Mouse (Mus musculus) T-helper 2 cell (primary cell): ENCODE results near the gene Hist2h2ab.
"Not testable (repeated sequence)": the region's sequence is repeated elsewhere in the genome, so short reads cannot be mapped to it uniquely, and the experiment has no call there.

ENCODE experiments used
- in situ Hi-C: fragments of 300-600 bp; cut with MboI, MseI; formaldehyde crosslinking; loops from one replicate; pipeline ENCODE4 v1.15.1; 2025; ENCODE audit warnings: high pct_unique_total_duplicates

Hist2h2ab gene

DNA sequence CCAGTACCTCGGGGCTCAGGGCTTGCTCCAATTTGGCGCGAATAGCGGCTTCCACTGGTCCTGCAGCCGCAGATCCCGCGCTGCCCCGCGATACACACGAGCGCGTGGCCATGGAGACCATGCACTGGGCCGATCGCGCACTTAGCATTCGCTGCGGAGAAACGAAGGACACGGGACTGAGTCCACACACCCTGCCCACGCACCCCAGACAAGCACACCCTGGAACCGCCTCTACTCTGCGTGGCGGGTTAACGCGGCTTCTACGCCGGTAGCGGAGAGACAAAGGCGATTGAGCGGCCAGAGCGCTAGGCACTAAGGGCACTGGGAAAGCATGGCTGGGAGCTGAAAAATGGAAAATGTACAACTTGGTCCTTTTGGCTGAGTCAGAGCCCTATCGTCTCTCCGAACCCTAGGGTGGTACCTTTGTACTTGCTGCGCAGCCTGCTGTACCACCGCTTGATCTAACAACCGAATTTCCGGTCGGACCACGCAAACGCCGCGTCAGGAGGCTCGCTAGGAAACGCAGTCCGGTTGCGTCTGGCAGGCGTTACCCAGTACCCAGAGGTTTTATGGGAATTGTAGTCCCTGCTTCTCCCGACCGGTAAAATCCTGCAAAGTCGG, 22.4 kb upstream of the Hist2h2ab start:
- in situ Hi-C loops = no loop called here

DNA sequence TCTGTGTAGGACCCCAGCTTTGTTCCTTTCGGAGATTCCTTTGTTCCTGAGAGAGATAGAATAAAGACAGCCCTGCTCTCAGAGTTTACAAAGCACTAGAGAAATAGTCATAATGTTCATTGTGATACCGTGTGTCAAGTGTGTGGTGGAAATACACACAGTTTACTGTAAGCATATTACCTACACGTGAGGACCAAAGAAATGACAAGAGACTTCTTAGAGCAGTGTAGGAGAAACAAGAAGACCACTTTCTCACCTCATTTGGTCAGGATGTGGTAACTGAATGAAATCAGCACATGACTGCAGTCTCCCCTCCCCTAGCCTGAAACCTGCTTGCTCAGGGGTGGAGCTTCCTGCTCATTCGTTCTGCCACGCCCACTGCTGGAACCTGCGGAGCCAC, 21.5 kb upstream of the Hist2h2ab start:
- in situ Hi-C loops = no loop called here

DNA sequence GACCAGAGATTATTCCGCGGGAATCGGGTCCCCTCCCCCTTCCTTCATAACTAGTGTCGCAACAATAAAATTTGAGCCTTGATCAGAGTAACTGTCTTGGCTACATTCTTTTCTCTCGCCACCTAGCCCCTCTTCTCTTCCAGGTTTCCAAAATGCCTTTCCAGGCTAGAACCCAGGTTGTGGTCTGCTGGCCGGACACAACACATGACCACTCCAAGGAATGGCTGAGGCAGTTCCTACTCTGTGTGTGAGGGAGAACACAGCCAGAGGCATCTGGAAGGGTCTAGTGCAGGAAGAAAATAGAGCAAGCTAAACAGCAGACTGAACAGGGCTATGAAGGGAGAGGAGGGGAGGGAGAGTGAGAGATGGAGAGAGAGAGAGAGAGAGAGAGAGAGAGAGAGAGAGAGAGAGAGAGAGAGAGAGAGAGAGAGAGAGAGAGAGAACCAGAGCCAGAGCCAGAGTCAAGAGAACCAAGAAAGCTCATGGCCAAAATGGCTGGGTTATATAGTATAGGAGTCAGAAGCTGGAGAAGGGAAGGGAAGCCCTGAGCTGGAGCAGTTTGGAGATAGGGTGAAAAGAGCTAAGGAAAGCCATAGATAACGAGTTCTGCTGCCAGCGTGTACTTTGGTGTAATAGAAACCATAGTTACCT, 20.9 kb upstream of the Hist2h2ab start:
- in situ Hi-C loops = not testable (repeated sequence)

DNA sequence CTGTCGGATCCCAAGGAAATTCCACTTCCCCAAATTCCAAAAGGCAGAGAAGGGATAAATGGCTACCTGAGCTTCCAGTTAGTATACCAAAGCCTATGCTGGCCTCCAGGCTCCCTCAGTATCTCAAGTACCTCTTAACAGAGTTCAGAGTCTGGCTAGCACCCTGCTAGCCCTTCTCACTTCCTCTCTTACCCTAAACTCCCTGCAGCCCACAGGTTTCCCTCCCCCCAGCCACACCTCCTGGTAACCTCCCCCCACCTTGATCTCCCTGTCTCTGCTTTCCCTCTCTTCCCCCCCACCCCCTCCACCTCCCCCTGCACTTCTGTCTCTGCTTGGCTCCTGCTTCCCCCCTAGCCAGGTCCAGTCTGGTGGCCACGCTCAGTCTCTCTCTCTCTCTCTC, 19.9 kb upstream of the Hist2h2ab start:
- in situ Hi-C loops = no loop called here

DNA sequence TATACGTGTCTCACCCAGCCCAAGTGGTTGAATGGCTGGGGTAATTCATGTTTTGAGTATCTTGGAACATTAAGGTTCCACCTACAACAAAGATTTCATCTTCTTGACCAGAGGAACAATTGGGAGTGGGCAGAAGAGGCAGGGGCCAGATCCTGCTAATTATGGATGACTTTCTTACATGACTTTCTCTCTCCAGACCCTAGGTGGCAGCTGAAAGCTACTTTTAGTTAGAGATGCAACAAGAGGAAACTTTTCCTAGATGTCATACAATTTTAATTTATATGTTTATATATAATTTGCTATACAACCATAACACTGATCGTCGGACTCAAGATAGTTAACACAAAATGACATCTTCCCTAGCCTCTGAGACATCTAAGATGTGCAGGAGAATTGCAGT, 11.8 kb upstream of the Hist2h2ab start:
- in situ Hi-C loops = no loop called here

DNA sequence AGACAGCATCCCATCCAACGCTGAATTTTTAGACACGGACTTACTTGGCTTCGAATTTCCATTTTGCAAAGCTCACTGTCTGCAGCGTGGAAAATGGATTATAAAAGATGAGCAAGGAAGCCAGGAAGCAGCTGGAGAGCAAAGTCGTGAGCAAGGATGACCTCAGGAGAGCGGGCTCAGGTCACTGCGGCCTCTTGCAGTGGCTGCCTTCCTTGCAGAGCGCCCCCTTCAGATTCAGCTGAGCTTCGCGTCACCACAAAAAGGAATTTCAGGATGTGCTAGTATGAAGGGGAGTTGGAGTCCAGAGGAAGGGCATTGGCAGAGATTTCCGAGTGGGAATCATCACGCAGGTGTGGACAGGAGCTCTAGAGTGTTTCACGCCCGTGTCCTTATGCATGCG, 10.4 kb upstream of the Hist2h2ab start:
- in situ Hi-C loops = no loop called here

DNA sequence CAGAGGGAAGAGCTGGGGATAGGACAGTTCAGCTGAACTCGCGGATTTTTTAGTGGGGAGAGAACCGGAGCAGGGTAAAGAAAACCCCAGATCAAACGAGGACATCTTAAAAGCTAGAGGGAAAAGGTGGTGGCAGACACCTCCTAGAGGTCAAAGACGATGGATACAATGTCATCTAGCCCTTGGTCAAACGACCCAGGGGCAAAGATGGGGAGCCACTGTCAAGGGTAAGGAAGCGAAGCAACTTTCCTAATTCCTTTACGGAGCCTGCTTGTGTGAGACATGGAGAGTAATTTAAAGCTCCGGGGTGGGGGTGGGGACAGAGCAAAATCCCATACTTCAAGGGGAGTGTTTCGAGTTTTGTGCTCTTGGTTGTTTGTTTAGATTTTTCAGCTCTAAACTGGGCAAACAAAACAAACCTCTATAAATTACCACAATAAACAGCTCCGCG, 449 bp upstream of the Hist2h2ab start:
- in situ Hi-C loops = no loop called here

DNA sequence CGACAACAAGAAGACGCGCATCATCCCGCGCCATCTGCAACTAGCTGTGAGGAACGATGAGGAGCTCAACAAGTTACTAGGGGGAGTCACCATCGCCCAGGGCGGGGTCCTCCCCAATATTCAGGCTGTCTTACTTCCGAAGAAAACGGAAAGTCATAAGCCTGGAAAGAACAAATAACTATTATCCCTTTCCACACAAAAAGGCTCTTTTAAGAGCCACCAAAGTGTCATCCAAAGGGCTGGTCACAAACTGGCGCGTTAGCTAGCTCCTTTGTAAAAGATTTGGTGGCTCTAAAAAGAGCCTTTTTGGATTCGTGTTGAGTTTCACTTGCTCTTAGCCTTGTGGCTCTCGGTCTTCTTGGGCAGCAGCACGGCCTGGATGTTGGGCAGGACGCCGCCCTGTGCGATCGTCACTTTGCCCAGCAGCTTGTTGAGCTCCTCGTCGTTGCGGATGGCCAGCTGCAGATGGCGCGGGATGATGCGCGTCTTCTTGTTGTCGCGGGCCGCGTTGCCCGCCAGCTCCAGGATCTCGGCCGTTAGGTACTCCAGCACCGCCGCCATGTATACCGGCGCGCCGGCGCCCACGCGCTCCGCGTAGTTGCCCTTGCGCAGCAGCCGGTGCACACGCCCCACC, 583 bp downstream of the Hist2h2ab start:
- in situ Hi-C loops = loop anchor here (5.0 to 10.0 kb wide), 2 partner anchors 158 to 1205 kb away; partner anchors contain the start of gene Zfp687

DNA sequence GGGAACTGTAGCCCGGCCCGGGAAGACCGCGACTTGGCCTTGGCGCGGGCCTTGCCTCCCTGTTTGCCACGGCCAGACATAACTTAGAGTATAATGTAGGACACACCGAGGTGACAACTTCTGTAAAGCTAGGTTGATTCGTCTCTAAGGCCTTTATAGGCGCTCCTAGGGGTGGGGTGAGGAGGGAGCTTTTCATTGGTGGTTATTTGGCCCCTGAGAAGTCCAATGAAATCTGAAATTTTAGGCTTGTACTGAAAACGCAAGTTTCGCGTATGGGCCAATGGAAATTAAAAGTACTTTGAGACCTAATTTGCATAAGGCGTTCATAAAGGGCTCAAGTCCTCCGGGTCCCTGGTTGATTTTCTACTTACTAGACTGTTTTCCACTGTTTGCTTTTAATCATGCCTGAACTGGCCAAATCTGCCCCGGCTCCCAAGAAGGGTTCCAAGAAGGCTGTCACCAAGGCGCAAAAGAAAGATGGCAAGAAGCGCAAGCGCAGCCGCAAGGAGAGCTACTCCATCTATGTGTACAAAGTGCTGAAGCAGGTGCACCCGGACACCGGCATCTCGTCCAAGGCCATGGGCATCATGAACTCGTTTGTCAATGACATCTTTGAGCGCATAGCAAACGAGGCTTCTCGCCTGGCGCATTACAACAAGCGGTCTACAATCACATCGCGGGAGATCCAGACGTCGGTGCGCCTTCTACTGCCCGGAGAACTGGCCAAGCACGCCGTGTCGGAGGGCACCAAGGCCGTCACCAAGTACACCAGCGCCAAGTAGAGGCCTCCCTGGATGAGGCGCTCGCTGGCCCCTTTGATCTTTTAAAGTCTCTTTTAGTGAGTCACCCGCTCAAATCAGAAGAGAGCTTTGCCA, 1.3 kb downstream of the Hist2h2ab start, which contains the start of the genes Hist2h2ac and Hist2h2be:
TSS of gene Hist2h2ac (minus strand) at position 116 of the 875 bp plus-strand sequence.
TSS of gene Hist2h2be (plus strand) at position 355 of the 875 bp plus-strand sequence.
- in situ Hi-C loops = loop anchor here (5.0 to 10.0 kb wide), 2 partner anchors 159 to 1206 kb away; partner anchors contain the start of gene Zfp687

DNA sequence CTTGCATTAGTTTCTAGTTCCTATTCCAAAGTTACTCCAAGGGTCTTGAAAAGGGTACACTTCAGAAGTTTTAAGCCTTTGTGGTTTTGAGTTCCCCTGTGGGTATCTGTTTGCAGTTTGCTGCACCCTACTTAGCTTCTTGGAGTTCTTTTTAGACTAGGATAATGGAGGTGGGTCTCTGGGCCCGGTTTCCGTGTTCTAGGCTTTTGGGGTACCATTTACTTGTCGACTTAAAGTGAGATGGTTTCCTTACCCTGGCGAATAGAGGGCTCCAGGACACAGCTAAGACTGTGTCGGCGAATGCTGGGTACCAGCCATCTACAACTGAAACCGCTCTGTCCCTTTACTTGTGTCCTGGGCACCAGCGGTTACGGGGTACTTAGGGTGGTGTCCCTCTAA, 2.0 kb downstream of the Hist2h2ab start:
- in situ Hi-C loops = loop anchor here (5.0 to 10.0 kb wide), 2 partner anchors 159 to 1207 kb away; partner anchors contain the start of gene Zfp687

DNA sequence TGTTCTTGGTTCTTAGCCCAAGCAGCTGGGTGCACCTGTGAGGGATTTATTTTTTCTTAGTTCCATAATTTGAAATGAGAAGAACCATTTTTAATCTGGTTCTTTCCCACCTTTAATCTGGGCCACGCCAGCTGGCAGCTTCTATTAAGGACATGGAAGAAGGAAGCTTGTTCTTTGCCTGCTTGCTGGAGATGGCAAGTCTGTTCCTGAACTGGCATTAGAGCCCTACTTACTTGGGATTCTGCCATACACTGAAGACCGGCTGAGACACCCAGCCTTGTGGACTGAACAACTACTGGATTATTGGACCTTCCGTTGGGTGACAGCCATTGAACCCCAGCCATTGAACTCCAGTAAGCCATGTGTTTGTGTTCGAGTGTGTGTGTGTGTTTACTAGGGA, 3.1 kb downstream of the Hist2h2ab start:
- in situ Hi-C loops = loop anchor here (5.0 to 10.0 kb wide), 2 partner anchors 160 to 1208 kb away; partner anchors contain the start of gene Zfp687

DNA sequence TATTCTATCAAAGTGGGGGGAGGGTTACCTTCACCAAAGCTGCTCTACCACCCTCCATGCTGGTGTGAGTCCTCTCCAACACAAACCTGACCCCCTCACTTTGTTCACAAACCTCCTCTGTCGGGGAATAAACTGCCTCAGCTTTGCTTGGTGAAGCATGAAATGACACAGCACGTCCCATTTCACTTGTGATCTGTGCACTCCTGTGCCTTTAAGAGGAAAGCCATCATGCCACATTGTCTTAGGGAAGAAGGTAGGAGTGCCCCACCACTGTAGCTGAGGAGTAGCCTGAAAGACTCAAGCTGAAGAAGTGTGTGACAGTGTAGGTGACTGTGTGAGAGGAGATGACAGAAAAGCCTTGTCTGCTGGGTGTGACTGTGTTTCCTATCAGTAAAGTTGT, 5.8 kb downstream of the Hist2h2ab start:
- in situ Hi-C loops = loop anchor here (5.0 to 10.0 kb wide), 2 partner anchors 43 to 1211 kb away; partner anchors contain the start of genes Sv2a and Zfp687

DNA sequence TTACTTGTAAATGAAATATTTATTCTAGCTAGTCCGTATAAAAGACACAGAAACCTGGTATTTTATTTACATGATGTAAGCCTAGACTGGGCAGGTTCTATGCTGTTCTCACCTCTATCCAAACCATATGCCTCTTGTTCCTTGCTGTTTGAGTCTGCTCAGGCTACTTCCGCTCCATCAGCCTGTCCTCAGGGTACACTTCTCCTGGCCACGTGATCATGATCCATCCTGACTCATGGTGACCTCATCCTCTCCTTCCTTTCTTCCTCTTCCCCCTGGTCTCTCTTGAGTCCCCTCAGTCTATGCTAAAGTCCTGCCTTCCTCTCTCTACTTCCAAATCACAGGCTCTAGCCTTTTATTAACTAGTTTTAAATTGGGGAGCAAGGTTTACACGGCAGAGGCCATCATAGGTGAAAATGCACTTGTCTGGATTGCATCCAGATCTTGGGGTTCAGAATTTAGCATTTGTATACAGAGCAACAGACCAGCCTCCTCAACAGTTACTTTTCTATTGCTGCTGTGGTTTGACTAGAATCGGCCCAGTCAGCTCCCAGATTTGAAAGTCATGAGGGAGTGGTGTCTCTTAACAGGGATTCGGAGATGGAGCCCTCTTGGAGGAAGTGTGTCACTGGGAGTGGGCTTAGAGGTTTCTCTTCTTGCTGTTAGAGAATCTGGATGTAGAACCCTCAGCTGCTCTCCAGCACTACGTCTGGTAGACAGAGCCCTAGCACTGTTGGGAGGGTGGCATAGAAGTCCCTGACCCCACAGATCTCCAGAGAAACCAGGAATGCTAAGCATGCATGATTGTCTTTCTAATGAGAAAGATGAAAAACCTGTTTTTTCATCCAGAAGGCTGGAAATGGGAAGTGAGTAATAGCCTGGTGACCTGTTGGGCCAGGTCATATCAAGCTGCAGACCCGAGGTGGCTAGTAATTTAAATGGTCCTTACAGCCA, 7.3 kb downstream of the Hist2h2ab start:
- in situ Hi-C loops = loop anchor here (5.0 to 10.0 kb wide), 2 partner anchors 45 to 1212 kb away; partner anchors contain the start of genes Sv2a and Zfp687

DNA sequence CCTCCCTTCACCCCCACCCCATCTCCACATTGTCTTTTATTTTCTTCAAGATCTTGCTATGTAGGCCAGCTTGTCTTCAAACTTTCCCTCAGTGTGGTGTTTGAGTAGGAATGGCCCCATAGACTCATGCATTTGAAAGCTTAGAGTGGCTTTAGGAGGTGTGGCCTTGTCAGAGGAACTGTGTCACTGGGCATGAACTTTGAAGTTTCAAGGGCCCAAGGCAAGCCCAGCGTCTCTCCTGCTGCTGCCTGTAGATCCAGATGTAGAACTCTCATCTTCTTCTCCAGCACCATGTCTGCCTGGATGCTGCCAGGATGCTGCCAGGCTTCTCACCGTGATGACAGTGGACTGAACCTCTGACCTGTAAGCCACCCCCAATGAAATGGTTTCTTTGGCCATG, 9.2 kb downstream of the Hist2h2ab start:
- in situ Hi-C loops = loop anchor here (5.0 to 10.0 kb wide), 2 partner anchors 47 to 1214 kb away; partner anchors contain the start of genes Sv2a and Zfp687

DNA sequence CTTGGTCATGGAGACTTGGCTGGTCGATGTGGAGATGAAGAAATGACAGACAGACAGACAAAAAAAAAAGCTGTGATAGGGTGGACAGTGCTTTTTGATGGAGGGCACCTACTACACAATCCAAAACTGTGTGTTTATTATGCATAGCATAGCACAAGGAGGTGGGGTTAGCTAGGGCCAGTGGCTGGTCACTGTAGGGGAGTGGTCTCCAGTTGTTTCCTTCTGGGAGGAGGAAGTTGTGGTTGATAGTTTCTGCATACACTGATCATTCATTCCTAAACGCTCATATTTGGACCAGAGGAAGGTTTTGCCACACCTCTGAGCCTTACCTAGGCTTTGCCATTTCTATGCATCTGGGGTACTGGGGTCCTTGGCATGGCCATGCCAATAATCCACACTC, 10.7 kb downstream of the Hist2h2ab start:
- in situ Hi-C loops = no loop called here

DNA sequence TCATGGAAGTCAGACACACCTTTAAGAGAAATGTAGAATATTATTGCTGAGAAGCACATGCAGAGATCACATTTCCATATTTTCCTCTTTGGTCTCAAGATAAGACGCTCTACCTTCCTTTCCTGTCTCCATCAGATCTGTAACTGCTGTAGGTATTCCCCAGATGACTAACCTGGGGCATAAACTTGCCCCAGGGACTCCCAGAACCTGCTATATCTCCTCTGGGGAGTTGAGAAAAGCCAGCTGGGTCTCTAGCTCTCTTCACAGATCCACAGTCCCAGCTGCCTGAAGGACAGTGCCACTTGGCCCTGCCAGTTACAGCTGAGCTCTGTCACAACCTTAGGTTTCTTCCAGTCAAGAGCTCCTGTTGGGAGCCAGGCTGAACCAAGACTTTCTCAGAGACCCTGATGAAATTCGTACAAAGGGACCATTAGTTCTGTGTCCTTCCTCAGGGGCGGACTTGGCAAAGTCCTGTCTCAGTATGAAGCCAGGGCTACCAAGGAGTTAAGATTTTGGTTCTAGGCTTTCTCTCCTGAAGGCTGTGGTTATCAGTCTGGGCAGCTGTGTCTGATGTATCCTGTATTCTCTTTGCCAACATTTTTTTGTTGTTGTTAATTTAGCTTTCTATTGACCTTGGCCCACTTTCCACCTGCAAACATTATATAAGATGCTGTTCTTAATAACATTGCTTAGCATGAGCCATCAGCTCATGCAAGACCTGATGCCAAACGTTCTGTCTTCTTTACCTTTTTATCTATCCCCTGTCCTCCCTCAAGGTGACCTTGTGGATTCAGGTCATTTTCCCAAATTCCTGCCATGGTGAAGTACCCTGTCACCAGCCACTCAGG, 11.5 kb downstream of the Hist2h2ab start:
- in situ Hi-C loops = no loop called here

DNA sequence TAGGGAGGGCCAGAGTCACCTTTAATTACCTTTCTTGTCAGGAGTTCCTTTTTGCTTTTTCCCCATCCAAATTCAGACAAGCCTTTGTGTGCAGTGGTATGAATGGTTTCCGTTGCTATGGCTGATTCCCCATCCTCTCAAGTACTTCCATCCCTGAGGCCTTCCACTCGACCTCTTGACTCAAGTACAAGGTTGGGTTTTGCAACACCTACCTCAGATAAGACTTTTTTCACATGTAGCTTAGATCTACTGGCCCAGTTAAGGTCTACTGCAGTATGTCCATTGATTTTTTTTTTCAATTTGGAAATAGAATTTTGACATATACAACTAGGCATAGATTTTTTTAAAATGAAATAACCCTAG, 12.1 kb downstream of the Hist2h2ab start:
- in situ Hi-C loops = no loop called here

DNA sequence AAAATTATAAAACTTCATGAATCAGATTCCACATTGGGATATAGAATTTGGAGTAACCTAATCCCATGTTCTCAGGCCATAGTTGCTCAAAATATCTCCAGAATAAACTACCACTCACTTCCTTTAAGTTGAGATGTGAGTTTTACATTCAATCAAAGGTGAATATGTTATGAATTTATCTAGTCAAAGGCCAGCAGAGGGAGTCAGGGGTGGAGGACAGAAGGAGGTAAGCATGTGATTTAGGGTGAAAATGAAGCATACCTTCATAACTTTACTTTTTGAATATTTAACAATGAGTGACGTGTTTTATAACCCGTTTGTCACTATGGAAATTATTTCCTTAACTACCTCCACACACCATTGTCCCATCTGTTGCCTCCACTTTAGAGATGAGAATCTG, 15.2 kb downstream of the Hist2h2ab start:
- in situ Hi-C loops = no loop called here

DNA sequence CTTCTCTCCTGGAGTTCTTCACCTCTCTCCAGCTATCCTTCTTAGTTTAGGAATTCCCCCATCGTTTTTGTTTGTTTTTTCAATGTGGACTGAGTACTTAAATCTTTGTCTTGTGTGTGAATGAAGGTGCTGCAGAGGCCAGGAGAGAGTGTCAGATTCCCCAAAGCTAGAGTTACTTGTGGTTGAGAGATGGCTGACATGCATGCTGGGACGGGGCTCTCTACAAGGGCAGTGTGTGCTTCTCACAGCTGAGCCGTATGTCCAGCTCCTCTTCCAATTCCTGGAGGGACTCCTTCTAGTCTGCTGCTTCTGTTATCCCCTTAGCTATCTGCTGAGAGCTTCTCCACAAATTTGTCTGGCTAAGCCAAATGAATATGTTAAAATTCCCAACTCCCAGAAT, 16.2 kb downstream of the Hist2h2ab start:
- in situ Hi-C loops = no loop called here
